Mouse (Mus musculus): ENCODE results near the gene Slc45a2. TPM values are rescaled to one million over a fixed set of nuclear protein-coding genes. Genes with fewer than 3 reads are reported as not detected.

Slc45a2 gene
- polyA plus RNA-seq, 1 experiment, result not detected

DNA sequence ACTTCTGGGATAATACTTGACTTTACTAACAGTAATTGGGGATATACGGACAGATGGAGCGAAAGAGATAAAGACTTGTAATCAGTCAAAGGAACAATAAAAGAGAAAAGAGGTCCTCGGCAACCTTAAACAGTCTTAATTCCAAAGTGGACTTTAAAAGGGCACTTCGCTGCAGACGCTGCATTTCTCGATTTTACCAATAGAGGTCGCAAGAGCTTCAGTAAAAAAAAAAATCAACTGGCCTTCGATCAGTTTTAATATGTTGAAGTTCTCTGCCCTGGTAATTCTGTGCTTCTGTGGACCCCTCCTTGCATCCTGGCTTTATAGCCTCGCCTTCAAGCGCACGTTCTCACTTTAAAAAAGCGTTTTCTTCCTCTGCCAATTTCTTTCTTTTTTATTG, 38.0 kb downstream of the Slc45a2 start:
- Histone ChIP-seq H3K36me3 (ENCODE audit: control insufficient read depth, insufficient read depth) (no peaks in the 10 kb centered on the region), H3K27me3 (ENCODE audit: control insufficient read depth, insufficient read depth, insufficient read length) (peaks cover 31% of the 10 kb centered on the region), H3K4me2 (ENCODE audit: low read depth) (no peak overlapping the region), H3K4me3 (no peak overlapping the region), H3K79me2 (ENCODE audit: control insufficient read depth, insufficient read depth) (no peaks in the 10 kb centered on the region), H3ac (ENCODE audit: control insufficient read depth, insufficient read length) (no peak overlapping the region)
- no peak for TF ChIP-seq POLR2A (IDR thresholded peaks at IDR 0.05; ENCODE audit: insufficient read length, low read depth)

DNA sequence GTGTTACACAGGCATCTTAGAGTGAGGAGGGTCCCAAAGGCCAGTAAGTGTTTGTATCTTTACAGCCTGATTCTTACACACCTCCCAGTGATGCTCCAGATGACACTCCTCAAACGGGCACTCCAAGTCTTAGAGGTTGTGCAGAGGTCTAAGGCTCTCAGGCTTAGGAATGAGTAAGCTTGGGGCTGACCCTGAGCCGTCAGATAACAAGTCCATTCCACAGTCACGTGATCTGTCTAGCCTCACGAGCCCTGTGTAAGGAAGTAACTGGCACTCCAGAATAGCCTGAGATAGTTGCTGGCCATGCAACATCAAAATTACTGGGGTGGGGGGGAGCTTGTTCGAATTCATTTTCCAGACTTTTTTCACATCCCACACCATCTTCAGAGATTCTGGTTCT, 39.5 kb downstream of the Slc45a2 start:
- peaks cover 29% of the 10 kb centered on the region for H3K27me3 ChIP-seq (ENCODE audit: control insufficient read depth, insufficient read depth, insufficient read length)
- no peaks in the 10 kb centered on the region for H3K79me2 ChIP-seq (ENCODE audit: control insufficient read depth, insufficient read depth)
- H3K4me3 ChIP-seq, result no peak overlapping the region
- TF ChIP-seq MYOG (IDR thresholded peaks at IDR 0.05; ENCODE audit: control insufficient read depth in 1 of 3, insufficient read depth in 1 of 3, insufficient read length in 2 of 3, low read depth in 2 of 3) (no peak), USF1 (IDR thresholded peaks at IDR 0.05; ENCODE audit: low read depth) (peak; percentile 48)
- H3ac ChIP-seq (ENCODE audit: control insufficient read depth, insufficient read length), result no peak overlapping the region
- H3K4me2 ChIP-seq (ENCODE audit: low read depth), result no peak overlapping the region
- no peaks in the 10 kb centered on the region for H3K36me3 ChIP-seq (ENCODE audit: control insufficient read depth, insufficient read depth)

DNA sequence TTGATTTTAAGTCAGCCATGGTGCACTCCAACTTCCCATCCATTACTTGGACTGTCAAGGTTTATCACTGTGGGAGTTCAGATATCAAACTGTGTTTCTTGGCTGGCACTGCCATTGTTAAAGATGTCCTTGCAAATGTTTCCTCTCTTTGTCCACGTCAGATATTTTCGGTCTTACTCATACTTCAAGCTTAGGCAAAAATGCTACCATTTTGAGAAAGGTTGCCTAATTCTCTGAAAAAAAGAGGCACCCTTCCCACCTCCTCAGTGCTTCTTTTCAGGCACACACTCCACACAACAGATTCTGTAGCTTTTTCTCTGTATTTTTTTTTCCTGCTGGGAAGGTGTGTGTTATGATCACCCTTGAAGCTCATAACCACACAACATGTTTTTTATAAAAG, 40.7 kb downstream of the Slc45a2 start:
- H3K27me3 ChIP-seq (ENCODE audit: control insufficient read depth, insufficient read depth, insufficient read length), result peaks cover 18% of the 10 kb centered on the region
- H3ac ChIP-seq (ENCODE audit: control insufficient read depth, insufficient read length), result no peak overlapping the region
- H3K4me3 ChIP-seq, result no peak overlapping the region
- H3K4me2 ChIP-seq (ENCODE audit: low read depth), result no peak overlapping the region
- H3K79me2 ChIP-seq (ENCODE audit: control insufficient read depth, insufficient read depth), result no peaks in the 10 kb centered on the region
- no peak for TF ChIP-seq CEBPB (IDR thresholded peaks at IDR 0.05; ENCODE audit: insufficient read depth, poor library complexity, severe bottlenecking)
- TF ChIP-seq REST (IDR thresholded peaks at IDR 0.05; ENCODE audit: insufficient read depth, insufficient read length), result no peak
- no peak for TF ChIP-seq USF1 (IDR thresholded peaks at IDR 0.05; ENCODE audit: low read depth)
- TF ChIP-seq POLR2AphosphoS2 (IDR thresholded peaks at IDR 0.05; ENCODE audit: insufficient read length, low read depth), result no peak
- TF ChIP-seq MAX (IDR thresholded peaks at IDR 0.05; ENCODE audit: low read depth), result no peak
- TF ChIP-seq MYOG (IDR thresholded peaks at IDR 0.05; ENCODE audit: control insufficient read depth in 1 of 3, insufficient read depth in 1 of 3, insufficient read length in 2 of 3, low read depth in 2 of 3), result no peak
- no peak for TF ChIP-seq MYOD1 (IDR thresholded peaks at IDR 0.05; ENCODE audit: control insufficient read depth in 1 of 3, insufficient read length in 2 of 3, low read depth in 2 of 3)
- no peak for TF ChIP-seq TCF3 (IDR thresholded peaks at IDR 0.05; ENCODE audit: insufficient read length, low read depth)
- TF ChIP-seq SRF (IDR thresholded peaks at IDR 0.05; ENCODE audit: control insufficient read depth, insufficient read length, low read depth), result no peak
- TF ChIP-seq POLR2A (IDR thresholded peaks at IDR 0.05; ENCODE audit: insufficient read length, low read depth), result no peak
- TF ChIP-seq TCF12 (IDR thresholded peaks at IDR 0.05; ENCODE audit: insufficient read depth, poor library complexity, severe bottlenecking), result no peak
- H3K36me3 ChIP-seq (ENCODE audit: control insufficient read depth, insufficient read depth), result no peaks in the 10 kb centered on the region

DNA sequence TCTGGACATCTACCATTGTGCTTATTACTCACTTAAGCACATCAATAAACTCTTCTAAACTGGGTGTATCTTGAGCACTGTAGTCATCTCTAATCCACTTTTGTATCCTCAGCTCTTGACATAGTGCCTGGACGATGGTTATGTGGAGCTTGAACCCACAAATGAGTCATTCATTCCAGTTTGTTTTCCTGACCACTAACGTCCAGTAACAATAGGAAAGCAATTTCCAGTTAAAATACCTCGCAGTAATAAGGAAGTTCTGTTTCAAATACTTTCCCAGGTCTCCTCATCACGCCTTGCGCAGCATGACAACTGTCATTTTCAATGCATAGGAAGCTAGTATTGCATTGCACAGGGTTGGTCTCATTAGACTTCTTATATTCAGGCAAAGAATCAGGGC, 42.3 kb downstream of the Slc45a2 start:
- TF ChIP-seq POLR2A (IDR thresholded peaks at IDR 0.05; ENCODE audit: insufficient read length, low read depth), result no peak
- Histone ChIP-seq H3ac (ENCODE audit: control insufficient read depth, insufficient read length) (no peak overlapping the region), H3K4me2 (ENCODE audit: low read depth) (peak overlapping the region; percentile 1), H3K36me3 (ENCODE audit: control insufficient read depth, insufficient read depth) (no peaks in the 10 kb centered on the region), H3K27me3 (ENCODE audit: control insufficient read depth, insufficient read depth, insufficient read length) (peaks cover 2% of the 10 kb centered on the region), H3K4me3 (no peak overlapping the region), H3K79me2 (ENCODE audit: control insufficient read depth, insufficient read depth) (no peaks in the 10 kb centered on the region)

DNA sequence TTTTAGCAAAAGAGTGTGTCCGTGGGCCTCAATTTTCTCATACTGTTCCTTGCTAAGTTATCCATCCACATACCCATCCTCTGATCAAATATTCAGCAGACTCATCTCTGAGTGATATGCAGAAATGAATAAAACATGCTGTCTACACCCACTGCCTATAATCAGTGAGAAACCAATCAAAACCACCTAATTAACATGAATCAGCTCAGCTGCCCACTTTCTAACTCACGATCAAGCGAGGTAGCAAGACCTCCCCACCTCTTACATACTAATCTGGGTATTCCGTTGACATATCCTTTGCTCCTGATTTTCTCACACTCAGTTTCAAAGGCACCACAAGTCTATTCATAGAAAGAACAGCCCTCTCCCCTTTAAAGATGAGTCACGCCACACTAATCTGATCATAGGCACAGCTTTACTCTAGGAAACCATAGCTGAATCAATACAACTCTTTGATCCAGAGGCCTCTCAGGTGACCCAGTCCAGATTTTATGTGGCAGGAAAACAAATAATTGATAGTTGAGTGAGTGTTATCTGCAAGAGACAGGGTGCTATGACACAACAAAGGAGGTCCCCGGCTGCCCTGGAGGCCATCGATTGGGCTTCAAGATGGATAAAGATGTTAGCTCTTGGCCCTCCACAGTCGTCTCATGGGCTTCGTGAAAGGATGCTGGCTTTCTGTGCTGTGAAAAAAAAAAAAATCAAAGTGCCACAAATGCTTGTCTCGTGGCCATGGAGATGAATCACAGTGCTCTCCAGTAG, 53.3 kb downstream of the Slc45a2 start:
- Histone ChIP-seq H3K79me2 (ENCODE audit: control insufficient read depth, insufficient read depth) (no peaks in the 10 kb centered on the region), H3ac (ENCODE audit: control insufficient read depth, insufficient read length) (no peak overlapping the region), H3K4me3 (no peak overlapping the region), H3K36me3 (ENCODE audit: control insufficient read depth, insufficient read depth) (no peaks in the 10 kb centered on the region), H3K27me3 (ENCODE audit: control insufficient read depth, insufficient read depth, insufficient read length) (no peaks in the 10 kb centered on the region), H3K4me2 (ENCODE audit: low read depth) (no peak overlapping the region)
- TF ChIP-seq MAX (IDR thresholded peaks at IDR 0.05; ENCODE audit: low read depth) (no peak), POLR2A (IDR thresholded peaks at IDR 0.05; ENCODE audit: insufficient read length, low read depth) (no peak), E2F4 (IDR thresholded peaks at IDR 0.05; ENCODE audit: insufficient read depth) (no peak)

DNA sequence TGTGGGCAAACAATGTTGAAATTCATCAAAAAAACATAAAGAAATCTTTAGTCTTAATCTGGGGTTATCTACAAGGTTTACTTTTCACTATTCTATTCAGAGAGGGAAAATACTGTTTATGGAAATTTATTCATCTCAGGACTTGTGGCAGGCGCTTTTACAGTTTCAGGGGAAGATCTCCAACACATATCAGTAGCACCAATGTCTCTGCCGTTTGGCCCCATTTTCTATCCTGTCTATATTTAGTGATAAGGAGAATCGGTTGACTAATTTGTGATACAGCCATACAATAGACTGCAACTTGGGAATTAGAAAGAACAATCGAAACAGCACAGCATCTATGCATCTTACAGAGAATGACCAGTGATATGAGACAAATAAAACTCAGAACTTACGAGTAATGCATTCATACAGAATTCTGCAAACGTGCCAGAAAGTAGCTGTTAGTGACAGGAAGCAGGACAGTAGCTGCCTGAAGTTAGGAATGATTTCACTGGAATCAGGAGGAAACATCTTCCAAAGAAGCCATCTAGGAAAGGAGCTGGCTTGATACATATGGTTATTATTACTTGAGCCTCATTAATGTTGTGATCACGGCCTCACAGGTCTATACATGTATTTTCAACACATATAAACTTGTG, 54.0 kb downstream of the Slc45a2 start:
- Histone ChIP-seq H3K79me2 (ENCODE audit: control insufficient read depth, insufficient read depth) (no peaks in the 10 kb centered on the region), H3ac (ENCODE audit: control insufficient read depth, insufficient read length) (no peak overlapping the region), H3K36me3 (ENCODE audit: control insufficient read depth, insufficient read depth) (no peaks in the 10 kb centered on the region), H3K4me2 (ENCODE audit: low read depth) (no peak overlapping the region), H3K27me3 (ENCODE audit: control insufficient read depth, insufficient read depth, insufficient read length) (no peaks in the 10 kb centered on the region), H3K4me3 (no peak overlapping the region)
- TF ChIP-seq CEBPB (IDR thresholded peaks at IDR 0.05; ENCODE audit: insufficient read depth, poor library complexity, severe bottlenecking) (no peak), REST (IDR thresholded peaks at IDR 0.05; ENCODE audit: insufficient read depth, insufficient read length) (no peak), E2F4 (IDR thresholded peaks at IDR 0.05; ENCODE audit: insufficient read depth) (no peak), MAX (IDR thresholded peaks at IDR 0.05; ENCODE audit: low read depth) (no peak), TCF12 (IDR thresholded peaks at IDR 0.05; ENCODE audit: insufficient read depth, poor library complexity, severe bottlenecking) (no peak), POLR2A (IDR thresholded peaks at IDR 0.05; ENCODE audit: insufficient read length, low read depth) (no peak), MYOD1 (IDR thresholded peaks at IDR 0.05; ENCODE audit: control insufficient read depth in 1 of 3, insufficient read length in 2 of 3, low read depth in 2 of 3) (no peak), TCF3 (IDR thresholded peaks at IDR 0.05; ENCODE audit: insufficient read length, low read depth) (no peak), POLR2AphosphoS2 (IDR thresholded peaks at IDR 0.05; ENCODE audit: insufficient read length, low read depth) (no peak), USF1 (IDR thresholded peaks at IDR 0.05; ENCODE audit: low read depth) (no peak), SRF (IDR thresholded peaks at IDR 0.05; ENCODE audit: control insufficient read depth, insufficient read length, low read depth) (no peak), MYOG (IDR thresholded peaks at IDR 0.05; ENCODE audit: control insufficient read depth in 1 of 3, insufficient read depth in 1 of 3, insufficient read length in 2 of 3, low read depth in 2 of 3) (no peak)

All from myocyte (in vitro differentiated cells).